Mouse (Mus musculus) lung, postnatal 10 days (tissue): ENCODE data around the gene Znrf2.

Experiments used
- DNase-seq: peaks from one replicate; pipeline ENCODE4 v3.0.0; 2021

The Znrf2 gene

DNA sequence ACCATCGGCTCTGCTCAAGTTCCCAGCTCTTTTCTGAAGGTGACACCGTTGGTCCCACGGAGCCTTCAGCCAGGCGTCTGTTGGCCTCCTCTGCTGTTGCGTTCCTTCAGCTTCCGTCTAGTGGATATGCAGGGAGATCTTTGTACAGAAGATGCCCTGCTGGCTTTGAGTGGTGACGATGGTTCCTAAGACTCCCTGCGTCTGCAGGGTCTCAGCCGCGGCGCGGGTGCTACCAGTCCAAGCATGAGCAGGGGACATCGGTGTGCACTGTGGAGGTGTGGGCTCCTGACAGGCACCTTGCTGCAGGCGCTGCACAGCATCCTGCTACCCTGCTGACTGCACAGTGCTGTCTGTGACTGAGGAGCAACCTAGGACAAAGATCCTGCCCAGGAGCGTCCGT, 107.8 kb downstream of the Znrf2 start:
- no peak for DNase-seq

DNA sequence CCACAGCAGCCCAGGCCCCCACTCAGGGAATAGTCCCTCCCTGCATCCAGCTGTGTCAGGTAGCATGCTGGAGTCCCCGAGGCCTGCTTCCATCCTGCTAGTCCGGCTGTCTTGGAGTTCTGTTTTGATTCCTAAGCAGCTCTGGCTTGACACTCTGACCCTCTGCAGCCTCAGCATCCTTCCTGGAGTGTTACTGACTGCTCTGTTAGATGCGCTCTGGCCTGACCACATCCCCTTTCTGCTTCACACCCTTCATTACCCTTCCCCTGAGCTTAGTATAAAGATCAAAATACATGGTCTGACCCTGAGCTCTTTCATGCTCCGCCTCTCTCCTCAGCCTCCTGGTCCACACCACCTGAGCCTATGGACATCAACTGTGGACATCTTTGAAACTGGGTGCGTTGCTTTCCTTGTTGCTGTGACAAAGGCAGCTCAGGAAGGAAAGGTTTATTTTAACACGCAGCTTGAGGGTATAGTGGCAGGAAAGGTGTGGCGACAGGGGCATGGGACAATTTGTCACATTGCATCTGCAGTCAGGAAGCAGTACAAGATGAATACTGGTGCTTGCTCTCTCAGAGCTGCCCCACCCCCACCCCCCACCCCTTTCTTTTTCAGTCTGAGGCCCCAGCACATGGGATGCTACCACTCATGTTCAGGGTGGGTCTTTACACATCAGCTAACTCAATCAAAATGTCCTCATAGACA, 109.2 kb downstream of the Znrf2 start:
- DNase-seq, result no peak

DNA sequence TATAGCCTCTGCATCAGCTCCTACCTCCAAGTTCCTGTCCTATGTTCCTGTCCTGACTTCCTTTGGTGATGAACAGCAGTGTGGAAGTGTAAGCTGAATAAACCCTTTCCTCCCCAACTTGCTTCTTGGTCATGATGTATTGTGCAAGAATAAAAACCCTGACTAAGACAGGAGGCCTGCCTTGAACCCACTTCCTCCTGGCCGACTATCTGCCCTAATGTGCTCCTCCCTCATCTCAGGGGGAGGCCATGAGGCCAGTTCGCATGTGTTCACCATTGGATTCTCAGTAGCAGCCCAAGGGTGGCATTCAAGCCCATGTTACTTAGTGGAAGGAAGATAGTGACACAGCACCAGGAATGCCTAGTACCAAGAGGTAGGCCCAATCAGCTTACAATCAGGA, 110.2 kb downstream of the Znrf2 start:
- no peak for DNase-seq

DNA sequence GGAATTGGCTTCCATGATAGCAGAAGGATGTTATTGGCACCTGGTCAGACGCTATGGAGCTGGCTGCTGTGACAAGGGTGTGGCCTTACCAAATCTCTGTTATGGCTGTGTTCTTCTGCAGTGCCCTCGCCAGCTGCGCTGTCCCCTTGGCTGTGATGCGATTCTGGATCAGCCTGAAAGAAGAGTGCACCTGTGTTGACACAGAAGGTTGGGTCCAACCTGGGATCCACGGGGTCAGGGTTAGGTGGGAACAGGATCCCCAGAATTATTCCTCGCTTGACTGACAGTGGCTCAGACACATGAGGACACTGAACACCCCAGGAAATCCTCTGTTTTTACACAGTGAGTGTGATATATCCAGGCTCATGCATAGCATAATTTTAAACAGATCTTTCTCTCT, 111.2 kb downstream of the Znrf2 start:
- DNase-seq, result no peak

DNA sequence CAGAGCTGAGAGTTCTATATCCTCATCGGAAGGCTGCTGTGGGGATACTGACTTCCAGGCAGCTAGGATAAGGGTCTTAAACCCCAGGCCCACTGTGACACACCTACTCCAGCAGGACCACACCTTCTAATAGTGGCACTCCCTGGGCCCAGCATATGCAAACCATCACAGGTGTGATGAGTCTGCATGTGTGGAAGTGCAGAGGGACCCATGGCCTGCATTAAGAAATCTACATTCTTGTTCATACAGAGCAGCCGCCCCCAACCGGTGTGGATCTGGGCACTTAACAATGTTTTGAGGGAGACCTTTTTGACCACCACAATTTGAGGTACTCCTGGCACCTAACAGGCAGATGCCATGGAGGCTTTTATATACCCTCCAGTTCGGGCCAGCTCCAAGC, 114.9 kb downstream of the Znrf2 start:
- DNase-seq, result no peak

DNA sequence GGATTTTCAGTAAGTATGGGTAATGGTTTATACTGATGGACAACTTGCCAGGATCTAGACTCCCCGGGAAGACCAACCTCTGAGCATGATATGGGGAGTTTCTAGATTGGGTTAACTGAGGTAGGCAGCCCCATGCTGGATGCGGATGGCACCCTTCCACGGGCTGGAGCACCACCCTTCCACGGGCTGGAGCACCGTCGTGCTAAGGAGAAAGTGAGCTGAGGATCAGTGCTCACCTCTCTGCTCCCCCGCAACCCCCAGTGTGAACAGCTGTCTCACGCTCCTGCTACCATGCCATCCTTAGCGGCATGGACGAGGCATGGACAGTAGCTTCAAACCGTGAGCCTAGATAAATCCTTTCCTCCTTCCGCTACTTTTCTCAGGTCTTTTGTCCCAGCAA, 115.8 kb downstream of the Znrf2 start:
- no peak for DNase-seq

DNA sequence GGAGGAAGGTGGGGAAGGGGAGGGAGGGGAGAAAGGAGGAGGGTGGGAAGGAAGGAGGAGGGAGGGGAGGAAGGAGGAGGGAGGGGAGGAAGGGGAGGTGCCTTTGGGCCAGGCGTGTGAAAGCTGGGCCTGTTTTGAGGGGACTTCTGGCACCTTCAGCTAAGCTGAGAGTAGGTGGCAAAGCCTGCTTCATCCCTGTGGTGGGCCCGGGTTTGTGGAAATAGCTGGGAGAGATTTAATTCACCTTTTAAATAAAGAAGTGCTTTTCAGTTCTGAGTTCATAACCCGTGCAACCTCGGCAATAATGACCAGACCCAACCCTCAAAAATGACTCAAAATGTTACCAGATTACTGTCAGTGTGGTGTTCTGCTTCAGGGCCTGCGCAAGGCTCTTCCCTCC, 116.5 kb downstream of the Znrf2 start:
- DNase-seq, result no peak

DNA sequence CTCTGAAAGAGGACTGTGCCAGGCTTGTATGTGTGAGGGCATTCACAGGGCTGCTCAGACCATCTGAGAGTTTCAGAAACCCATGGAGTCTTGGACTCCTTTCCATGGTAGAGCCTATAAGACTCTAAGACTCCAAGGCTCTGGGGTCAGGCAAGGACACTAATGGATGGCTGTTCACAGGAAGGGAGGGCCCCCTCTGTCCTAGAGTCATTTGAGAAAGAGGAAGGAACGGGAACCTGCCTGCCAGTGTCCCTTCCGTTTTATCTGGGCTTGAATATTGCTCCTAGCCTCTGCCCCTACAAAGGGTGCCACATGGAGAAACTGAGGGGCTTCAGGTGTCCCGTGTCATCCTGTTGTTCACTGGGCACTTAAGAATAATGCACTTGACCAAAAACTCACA, 117.2 kb downstream of the Znrf2 start:
- peak; percentile 53 for DNase-seq

DNA sequence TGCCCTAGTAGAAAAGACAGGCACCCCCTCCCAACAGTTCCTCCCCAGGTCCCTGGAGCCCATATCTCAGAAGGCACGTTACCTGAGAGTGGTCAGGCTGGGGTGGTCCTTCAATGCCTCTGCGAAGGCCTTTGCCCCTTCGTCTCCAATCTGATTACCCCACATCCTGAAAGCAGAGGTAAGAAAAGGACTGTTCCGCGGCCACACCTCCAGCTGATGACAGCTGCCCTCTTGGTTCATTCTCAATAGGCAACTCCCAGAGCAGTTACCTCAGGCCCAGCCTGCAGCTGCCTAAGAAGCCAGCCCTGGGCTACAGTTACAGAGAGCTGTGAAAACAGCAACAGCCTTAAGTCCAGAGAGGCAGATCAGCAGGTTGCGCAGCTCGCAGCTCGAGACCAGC, 117.6 kb downstream of the Znrf2 start:
- DNase-seq, result no peak

DNA sequence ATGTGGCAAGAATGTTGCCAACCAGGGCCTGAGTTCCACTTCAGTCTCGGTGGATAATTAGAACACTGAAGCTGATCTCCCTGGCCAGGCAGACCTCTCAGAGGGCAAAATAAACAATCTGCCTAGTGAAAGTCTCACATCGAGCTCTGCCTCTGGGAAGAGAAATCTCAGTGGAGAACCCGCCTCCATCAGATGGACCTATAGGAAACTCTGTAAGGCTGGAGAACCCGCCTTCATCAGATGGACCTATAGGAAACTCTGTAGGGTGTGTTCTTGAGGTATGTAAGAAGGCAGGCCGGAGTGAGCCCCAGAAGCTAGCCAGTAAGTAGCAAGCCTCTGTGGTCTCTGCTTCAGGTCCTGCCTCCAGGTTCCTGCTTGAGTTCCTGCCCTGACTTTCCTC, 118.2 kb downstream of the Znrf2 start:
- DNase-seq, result no peak

DNA sequence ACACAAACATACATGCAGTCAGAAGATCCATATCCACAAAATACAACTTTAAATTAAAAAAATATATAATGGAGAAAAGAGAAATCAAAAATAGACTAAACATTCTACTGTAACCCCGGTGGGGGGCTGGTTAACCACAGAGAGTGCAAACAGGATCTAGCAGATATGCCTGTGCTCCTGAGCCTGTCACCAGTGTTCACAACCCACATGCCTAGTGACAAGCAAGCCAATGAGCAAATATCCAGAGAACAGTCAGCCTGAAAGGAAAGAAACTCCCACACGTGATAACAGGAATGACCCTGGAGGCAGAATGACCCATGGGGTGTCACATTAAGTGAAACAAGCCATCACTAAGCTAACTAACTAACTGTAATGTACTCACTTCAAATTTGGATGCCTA, 119.8 kb downstream of the Znrf2 start:
- DNase-seq, result no peak

DNA sequence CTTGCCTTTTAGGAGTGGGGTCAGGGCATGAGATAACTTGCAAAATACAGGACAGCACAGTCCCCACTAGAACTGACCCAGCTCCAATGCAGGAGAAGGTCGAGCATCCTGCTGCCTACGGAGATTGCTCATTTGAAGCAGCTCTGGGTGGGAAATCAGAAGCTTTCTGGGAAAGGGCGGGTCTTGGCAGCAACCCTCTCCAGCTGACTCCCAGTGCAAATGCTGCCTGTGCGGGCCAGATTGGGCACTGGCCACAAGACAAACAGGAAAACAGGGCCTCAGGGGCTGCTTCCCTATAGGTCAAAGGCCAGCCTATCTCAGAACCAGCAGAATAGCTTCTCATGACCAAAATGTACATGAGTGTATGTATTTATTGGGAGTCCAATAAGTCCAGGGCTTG, 122.9 kb downstream of the Znrf2 start:
- peak; percentile 60 for DNase-seq

DNA sequence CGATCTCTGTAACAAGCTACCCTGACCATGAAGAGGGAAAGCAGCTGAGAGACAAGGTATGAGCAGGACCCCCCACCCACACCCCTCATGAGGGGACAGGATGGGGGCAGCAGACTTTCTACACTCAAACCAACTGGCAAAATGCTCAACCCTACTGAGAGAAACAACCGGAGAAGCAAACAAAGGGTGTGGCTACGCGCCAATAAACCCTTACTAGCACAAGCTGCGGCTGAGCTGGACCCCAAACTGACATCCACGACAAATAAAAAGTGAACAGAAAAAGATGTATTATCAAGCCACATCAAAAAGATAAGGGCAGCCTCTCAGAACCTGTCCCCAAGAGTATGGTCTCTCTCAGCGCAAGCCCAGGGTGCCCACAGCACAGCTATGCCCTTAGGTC, 123.4 kb downstream of the Znrf2 start:
- peak; percentile 40 for DNase-seq

DNA sequence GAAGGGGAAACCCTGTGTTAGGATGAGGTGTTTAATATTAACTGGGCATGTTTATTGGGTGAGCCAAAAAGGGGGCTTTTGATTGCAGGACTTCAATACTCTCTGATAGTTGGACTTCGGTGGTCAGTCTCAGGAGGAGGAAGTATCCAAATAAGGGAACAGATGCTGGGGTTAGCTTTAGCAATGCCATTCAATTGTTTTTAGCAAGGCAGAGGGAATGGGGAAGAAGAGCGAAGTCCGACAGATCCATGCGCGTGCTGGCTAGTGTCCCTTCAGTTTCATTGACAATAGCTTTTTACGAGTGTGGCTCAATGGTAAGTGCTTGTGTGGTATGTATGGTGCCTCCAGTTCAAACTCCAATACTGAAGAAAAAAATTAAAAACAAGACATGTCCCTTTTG, 124.4 kb downstream of the Znrf2 start:
- DNase-seq, result no peak
